Mouse (Mus musculus) thymus, adult 2 months (tissue): ENCODE measurements around the gene Phf23.

Experiments
- CTCF ChIP-seq: fragments of 200-500 bp; IDR thresholded peaks from 2 replicates; pipeline ENCODE4 v1.5.1; 2012; ENCODE audit warnings: mild to moderate bottlenecking, control low read depth, low read length, moderate library complexity, borderline replicate concordance; ENCODE audit not compliant: control insufficient read depth, poor library complexity, insufficient read depth; ENCODE audit errors: extremely low read depth
- POLR2A ChIP-seq: fragments of 200-500 bp; IDR thresholded peaks from 2 replicates; pipeline ENCODE4 v1.6.1; 2012; ENCODE audit warnings: mild to moderate bottlenecking, low read length, control low read depth, moderate library complexity; ENCODE audit not compliant: control insufficient read depth, poor library complexity, insufficient read depth; ENCODE audit errors: extremely low read depth

DNA sequence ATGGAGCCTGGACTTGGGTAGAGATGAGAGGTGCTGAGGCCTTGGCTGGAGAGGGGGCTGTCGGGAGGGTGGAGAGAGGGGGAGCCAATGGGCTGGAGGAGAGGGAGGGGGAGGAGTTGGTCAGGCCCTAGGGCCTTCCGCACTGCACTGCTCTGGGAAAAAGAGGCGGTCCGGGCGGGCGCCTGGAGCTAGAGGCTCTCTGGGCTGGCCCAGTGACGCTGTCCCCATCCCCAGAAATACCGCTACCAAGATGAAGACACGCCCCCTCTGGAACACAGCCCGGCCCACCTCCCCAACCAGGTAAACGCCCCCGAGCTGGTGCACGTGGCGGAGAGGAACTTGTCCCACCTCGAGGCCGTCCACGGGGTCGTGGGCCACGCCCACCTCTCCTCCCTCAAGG, 31.1 kb downstream of the Phf23 start:
- TF ChIP-seq CTCF: no peak
- no peak for TF ChIP-seq POLR2A
